Mouse (Mus musculus) myocyte (in vitro differentiated cells): ENCODE measurements around the gene Mns1.

Experiments used
- MYOD1 ChIP-seq, 3 experiments: IDR thresholded peaks; one replicate each; pipeline ENCODE4 v1.6.1; 2011; ENCODE audit warnings: control low read depth in 2 of 3, low read depth in 2 of 3, mild to moderate bottlenecking in 2 of 3, moderate library complexity in 1 of 3; ENCODE audit not compliant: insufficient read length in 2 of 3, control insufficient read depth in 1 of 3
- POLR2A ChIP-seq: IDR thresholded peaks from one replicate; pipeline ENCODE4 v1.6.1; 2011; ENCODE audit warnings: low read depth, mild to moderate bottlenecking, control low read depth, moderate library complexity; ENCODE audit not compliant: insufficient read length
- SRF ChIP-seq: IDR thresholded peaks from one replicate; pipeline ENCODE4 v1.6.1; 2011; ENCODE audit warnings: low read depth; ENCODE audit not compliant: control insufficient read depth, insufficient read length

DNA sequence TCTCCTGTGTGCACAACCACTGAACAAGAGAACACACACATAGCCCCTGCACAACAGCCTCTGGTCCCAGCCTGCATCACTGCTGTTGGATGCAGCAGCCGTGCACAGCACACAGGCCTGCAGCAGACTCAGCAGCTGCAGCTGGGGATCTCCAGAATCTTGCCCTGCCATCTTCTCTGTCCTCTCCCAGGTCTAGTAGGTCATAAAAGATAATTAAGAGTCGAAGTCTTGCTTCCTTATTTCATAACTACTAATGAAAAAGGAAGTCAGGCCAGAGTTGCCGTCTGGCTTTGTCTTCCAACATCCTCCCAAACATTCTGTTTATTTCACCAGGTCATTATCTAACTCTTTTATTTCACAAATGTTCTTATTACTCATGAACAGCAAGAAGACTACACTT, 23.0 kb downstream of the Mns1 start:
- TF ChIP-seq POLR2A (no peak), SRF (no peak), MYOD1 (IDR thresholded peaks at IDR 0.05; ENCODE audit: control insufficient read depth in 1 of 3, insufficient read length in 2 of 3, low read depth in 2 of 3) (no peak)
